Mouse (Mus musculus) limb, embryonic 10.5 days (tissue): ENCODE results near the gene Myog. TPM values are rescaled to one million over a fixed set of nuclear protein-coding genes. Genes with fewer than 3 reads are reported as not detected.
A peak's percentile ranks its signal among the peaks of the same experiment; 100 is the strongest.

ENCODE experiments used
- DNase-seq: peaks from one replicate; pipeline ENCODE4 v3.0.0-alpha.2; 2017; ENCODE audit warnings: low spot score
- H3K27ac ChIP-seq: fragments of 300-500 bp; sonication (generic); 2 replicates; pipeline ENCODE4 v1.5.1; 2016; ENCODE audit warnings: mild to moderate bottlenecking
- H3K27me3 ChIP-seq: fragments of 300-500 bp; sonication (generic); 2 replicates; pipeline ENCODE4 v1.6.1; 2016; ENCODE audit warnings: low read depth, mild to moderate bottlenecking; ENCODE audit not compliant: poor library complexity, severe bottlenecking
- H3K36me3 ChIP-seq: fragments of 300-500 bp; sonication (generic); 2 replicates; pipeline ENCODE4 v1.6.1; 2016; ENCODE audit warnings: mild to moderate bottlenecking, moderate library complexity
- H3K4me1 ChIP-seq: fragments of 300-500 bp; sonication (generic); 2 replicates; pipeline ENCODE4 v1.6.1; 2016
- H3K4me3 ChIP-seq: fragments of 300-500 bp; sonication (generic); 2 replicates; pipeline ENCODE4 v1.5.1; 2016; ENCODE audit warnings: mild to moderate bottlenecking, moderate library complexity
- H3K9me3 ChIP-seq: fragments of 300-500 bp; sonication (generic); replicated peaks from 2 replicates; pipeline ENCODE4 v1.6.1; 2016; ENCODE audit warnings: mild to moderate bottlenecking
- WGBS: fragments of 180-500 bp; shearing (Covaris S2); methylation state at CpG from one replicate; pipeline ENCODE4 v1.1.7; 2016; 5-methylcytosine and 5-hydroxymethylcytosine counted together
- polyA plus RNA-seq: library from polyadenylated mRNA; unstranded; fragments of >200 nt; fragmentation: Nextera tagmentation; extraction: Ambion mirVana; gene quantifications from 2 replicates; pipeline ENCODE4 v1.2.1, GENCODE M21; 2016

Gene Myog
- polyA plus RNA-seq, 1 experiment from 2014 or later, result 16.0 TPM

GRCm38 (mm10) chr1:134273493-134274395 is 16.0 kb upstream of the Myog start:
- DNase-seq, result no peak
- peak overlapping the region; percentile 46; the same call in 1 of the 2 replicates for H3K27ac ChIP-seq
- H3K4me3 ChIP-seq, result no peak overlapping the region
- H3K9me3 ChIP-seq, result no peaks in the 10 kb centered on the region
- H3K27me3 ChIP-seq, result no peaks in the 10 kb centered on the region
- peaks cover 16% of the 10 kb centered on the region for H3K4me1 ChIP-seq
- H3K36me3 ChIP-seq, result no peaks in the 10 kb centered on the region
- WGBS, result 66% methylated on average over 9 of the region's 9 CpGs

GRCm38 (mm10) chr1:134274483-134274920 is 15.3 kb upstream of the Myog start:
- DNase-seq, result no peak
- H3K36me3 ChIP-seq, result no peaks in the 10 kb centered on the region
- no peak overlapping the region for H3K27ac ChIP-seq
- H3K27me3 ChIP-seq, result no peaks in the 10 kb centered on the region
- WGBS, result 63% methylated on average over 7 of the region's 7 CpGs
- H3K4me1 ChIP-seq, result peaks cover 16% of the 10 kb centered on the region
- no peaks in the 10 kb centered on the region for H3K9me3 ChIP-seq
- H3K4me3 ChIP-seq, result no peak overlapping the region

GRCm38 (mm10) chr1:134275616-134276464 is 13.9 kb upstream of the Myog start:
- DNase-seq, result no peak

GRCm38 (mm10) chr1:134276823-134277222 is 13.0 kb upstream of the Myog start:
- no peak for DNase-seq
- H3K27me3 ChIP-seq, result no peaks in the 10 kb centered on the region
- H3K9me3 ChIP-seq, result no peaks in the 10 kb centered on the region
- H3K36me3 ChIP-seq, result no peaks in the 10 kb centered on the region
- peaks cover 16% of the 10 kb centered on the region for H3K4me1 ChIP-seq
- no peak overlapping the region for H3K4me3 ChIP-seq
- WGBS, result 86% methylated on average over 7 of the region's 7 CpGs
- H3K27ac ChIP-seq, result no peak overlapping the region

More at GRCm38 (mm10) chr1:134275616-134276464, 13.9 kb upstream of the Myog start:
- Histone ChIP-seq H3K36me3 (no peaks in the 10 kb centered on the region), H3K4me3 (no peak overlapping the region), H3K27me3 (no peaks in the 10 kb centered on the region), H3K4me1 (peaks cover 16% of the 10 kb centered on the region), H3K9me3 (no peaks in the 10 kb centered on the region), H3K27ac (no peak overlapping the region; the same call in 1 of the 2 replicates)
- WGBS, result 62% methylated on average over 13 of the region's 13 CpGs

GRCm38 (mm10) chr1:134280174-134280573 is 9.6 kb upstream of the Myog start:
- DNase-seq, result no peak
- no peaks in the 10 kb centered on the region for H3K27me3 ChIP-seq
- H3K4me3 ChIP-seq, result no peak overlapping the region
- no peak overlapping the region for H3K27ac ChIP-seq
- 89% methylated on average over 5 of the region's 5 CpGs for WGBS
- no peaks in the 10 kb centered on the region for H3K36me3 ChIP-seq
- H3K9me3 ChIP-seq, result no peaks in the 10 kb centered on the region
- peaks cover 6% of the 10 kb centered on the region for H3K4me1 ChIP-seq

- H3K36me3 ChIP-seq, result no peaks in the 10 kb centered on the region
- no peak overlapping the region for H3K27ac ChIP-seq
- DNase-seq, result no peak
- WGBS, result 74% methylated on average over 4 of the region's 4 CpGs
- H3K9me3 ChIP-seq, result no peaks in the 10 kb centered on the region
- H3K4me3 ChIP-seq, result no peak overlapping the region
- H3K4me1 ChIP-seq, result peaks cover 9% of the 10 kb centered on the region
- no peaks in the 10 kb centered on the region for H3K27me3 ChIP-seq
Measured at GRCm38 (mm10) chr1:134281563-134281962, 8.2 kb upstream of the Myog start.

GRCm38 (mm10) chr1:134282342-134282741 is 7.4 kb upstream of the Myog start:
- 68% methylated on average over 3 of the region's 3 CpGs for WGBS
- no peaks in the 10 kb centered on the region for H3K27me3 ChIP-seq
- no peak for DNase-seq
- H3K9me3 ChIP-seq, result no peaks in the 10 kb centered on the region
- H3K27ac ChIP-seq, result no peak overlapping the region
- H3K36me3 ChIP-seq, result no peaks in the 10 kb centered on the region
- H3K4me1 ChIP-seq, result peaks cover 9% of the 10 kb centered on the region
- no peak overlapping the region for H3K4me3 ChIP-seq

- no peak overlapping the region for H3K4me3 ChIP-seq
- H3K27ac ChIP-seq, result no peak overlapping the region
- no peak for DNase-seq
- H3K27me3 ChIP-seq, result no peaks in the 10 kb centered on the region
- H3K9me3 ChIP-seq, result no peaks in the 10 kb centered on the region
- H3K4me1 ChIP-seq, result peaks cover 9% of the 10 kb centered on the region
- no peaks in the 10 kb centered on the region for H3K36me3 ChIP-seq
- WGBS, result 76% methylated on average over 1 of the region's 1 CpGs
Measured at GRCm38 (mm10) chr1:134283108-134283507, 6.7 kb upstream of the Myog start.

- Histone ChIP-seq H3K36me3 (no peaks in the 10 kb centered on the region), H3K9me3 (no peaks in the 10 kb centered on the region), H3K4me1 (peaks cover 23% of the 10 kb centered on the region), H3K27me3 (0 out of 2 replicates have a peak, but pooled peaks cover 6% of the 10 kb centered on the region), H3K4me3 (no peak overlapping the region), H3K27ac (no peak overlapping the region; the same call in 1 of the 2 replicates)
- WGBS, result 59% methylated on average over 10 of the region's 10 CpGs
- DNase-seq, result no peak
Measured at GRCm38 (mm10) chr1:134285458-134286120, 4.2 kb upstream of the Myog start.

GRCm38 (mm10) chr1:134288239-134288638 is 1.6 kb upstream of the Myog start:
- H3K4me1 ChIP-seq, result peaks cover 41% of the 10 kb centered on the region
- no peak for DNase-seq
- WGBS, result 75% methylated on average over 3 of the region's 3 CpGs
- H3K4me3 ChIP-seq, result no peak overlapping the region
- 0 out of 2 replicates have a peak, but pooled peaks cover 6% of the 10 kb centered on the region for H3K27me3 ChIP-seq
- no peak overlapping the region for H3K27ac ChIP-seq
- H3K9me3 ChIP-seq, result no peaks in the 10 kb centered on the region
- no peaks in the 10 kb centered on the region for H3K36me3 ChIP-seq

- Histone ChIP-seq H3K36me3 (no peaks in the 10 kb centered on the region), H3K9me3 (no peaks in the 10 kb centered on the region), H3K4me1 (peaks cover 40% of the 10 kb centered on the region), H3K27ac (peak overlapping the region; percentile 53), H3K4me3 (no peak overlapping the region), H3K27me3 (0 out of 2 replicates have a peak, but pooled peaks cover 6% of the 10 kb centered on the region)
- 84% methylated on average over 13 of the region's 13 CpGs for WGBS
- no peak for DNase-seq
Measured at GRCm38 (mm10) chr1:134290300-134290699, 511 bp downstream of the Myog start.

GRCm38 (mm10) chr1:134290909-134291308 is 1.1 kb downstream of the Myog start:
- WGBS, result 61% methylated on average over 5 of the region's 5 CpGs
- Histone ChIP-seq H3K4me1 (peaks cover 34% of the 10 kb centered on the region), H3K27ac (no peak overlapping the region), H3K36me3 (no peaks in the 10 kb centered on the region), H3K4me3 (no peak overlapping the region), H3K27me3 (0 out of 2 replicates have a peak, but pooled peaks cover 6% of the 10 kb centered on the region), H3K9me3 (no peaks in the 10 kb centered on the region)
- DNase-seq, result no peak
